Mouse (Mus musculus) liver, adult (tissue): ENCODE measurements around the gene Gm20538.

Experiments
- GATA4 ChIP-seq: IDR thresholded peaks from 2 replicates; pipeline ENCODE4 v1.6.1; 2014; ENCODE audit warnings: mild to moderate bottlenecking, low read length; ENCODE audit not compliant: insufficient replicate concordance

Gm20538 gene

DNA sequence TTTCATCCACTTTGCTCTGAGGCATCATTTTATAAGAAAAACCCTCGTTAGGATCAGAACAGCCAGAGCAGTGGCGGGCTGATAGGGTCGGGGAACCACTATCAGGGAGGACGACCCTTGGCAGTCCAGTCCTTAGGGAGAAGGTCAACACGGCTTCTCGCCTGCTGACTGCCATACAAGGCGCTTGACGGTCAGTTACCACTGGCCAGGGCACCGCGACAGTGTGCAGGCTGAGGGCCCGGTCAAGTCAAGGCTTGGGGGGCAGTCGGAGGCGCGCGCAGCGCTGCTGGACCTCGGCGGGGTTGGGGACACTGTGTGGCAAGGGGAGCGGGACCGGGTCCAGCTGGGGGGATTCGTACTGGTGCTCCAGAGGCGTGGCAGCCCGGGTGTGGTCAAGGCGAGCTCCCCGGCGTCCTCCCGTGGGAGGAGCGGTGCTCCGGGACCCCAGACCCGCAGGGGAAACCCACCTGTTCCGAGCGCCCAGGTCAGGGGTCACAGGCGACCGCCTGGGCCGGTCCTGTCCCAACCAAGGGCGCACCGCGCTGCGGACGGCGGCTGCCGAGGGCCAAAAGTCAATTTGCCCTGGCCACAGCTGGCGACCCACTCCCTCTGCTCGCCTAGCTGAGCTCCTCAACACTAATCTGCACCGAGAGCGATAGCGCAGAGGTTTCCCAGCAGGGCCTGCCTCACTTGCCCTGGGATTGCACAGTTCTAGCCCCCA, 7.2 kb downstream of the Gm20538 start, which contains the start of gene Sec31b:
TSS of gene Sec31b (minus strand) at position 544 of the 721 bp plus-strand sequence.
- TF ChIP-seq GATA4, result no peak

DNA sequence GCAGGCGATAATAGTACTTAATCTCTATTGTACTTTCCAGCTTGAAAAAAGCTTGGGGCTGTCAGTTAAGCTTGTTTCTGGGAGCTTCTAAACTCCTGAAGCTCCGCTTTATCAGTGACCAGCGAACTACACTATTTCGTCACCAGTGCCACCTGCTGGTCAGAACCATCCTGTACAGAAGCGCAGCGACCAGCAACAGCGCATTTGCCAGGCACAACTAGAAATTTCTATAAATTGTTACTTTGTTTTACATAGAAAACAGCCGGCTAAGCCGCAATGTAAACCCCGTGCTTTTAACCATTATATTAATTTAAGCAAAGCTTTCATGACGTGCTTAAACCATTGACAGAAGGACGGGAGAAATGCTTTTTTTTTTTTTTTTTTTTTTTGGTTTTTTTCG, 7.9 kb downstream of the Gm20538 start:
- peak; percentile 42; the same call in 1 of the 2 replicates for TF ChIP-seq GATA4

DNA sequence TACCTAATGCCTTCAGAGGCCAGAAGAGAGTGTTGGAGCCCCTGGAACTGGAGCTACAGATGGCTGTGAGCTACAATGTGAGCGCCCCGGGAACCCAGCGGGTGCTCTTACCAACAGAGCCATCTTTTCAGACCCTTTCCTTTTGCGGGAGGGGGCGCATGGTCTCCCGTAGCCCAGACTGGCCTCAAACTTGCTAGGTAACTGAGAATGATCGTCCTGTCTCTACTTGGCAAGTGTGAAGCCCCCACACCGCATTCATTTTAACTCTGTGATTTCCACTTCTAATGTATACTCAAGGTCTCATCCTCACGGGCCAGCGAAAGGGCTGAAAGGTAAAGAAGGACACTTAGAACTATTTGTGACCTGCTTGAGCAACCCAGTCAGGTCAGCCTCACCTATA, 8.3 kb downstream of the Gm20538 start:
- TF ChIP-seq GATA4, result no peak

DNA sequence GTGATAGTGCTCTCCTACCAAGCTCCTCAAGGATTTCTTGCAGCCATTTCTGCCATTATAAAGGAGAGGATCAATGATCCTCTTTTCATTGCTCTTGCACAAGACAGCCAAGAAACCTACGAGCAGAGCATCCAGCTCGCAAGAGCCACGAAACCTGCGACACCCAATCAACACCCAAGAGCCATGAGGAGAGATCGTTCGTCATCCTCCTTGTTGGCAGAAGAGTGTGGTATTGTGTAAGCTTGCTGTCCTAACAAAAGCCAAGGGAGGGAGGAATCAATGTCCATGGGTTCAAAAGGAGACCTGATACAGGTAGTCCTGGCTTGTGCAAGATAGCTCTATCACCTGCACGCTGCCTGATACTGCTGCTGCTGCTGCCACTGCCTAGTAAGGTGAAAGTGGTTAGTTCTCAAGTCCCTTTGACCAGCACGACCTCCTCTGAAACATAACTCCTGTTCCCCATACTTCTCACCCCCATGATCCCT, 9.9 kb downstream of the Gm20538 start:
- peak; percentile 8; the same call in 1 of the 2 replicates for TF ChIP-seq GATA4

DNA sequence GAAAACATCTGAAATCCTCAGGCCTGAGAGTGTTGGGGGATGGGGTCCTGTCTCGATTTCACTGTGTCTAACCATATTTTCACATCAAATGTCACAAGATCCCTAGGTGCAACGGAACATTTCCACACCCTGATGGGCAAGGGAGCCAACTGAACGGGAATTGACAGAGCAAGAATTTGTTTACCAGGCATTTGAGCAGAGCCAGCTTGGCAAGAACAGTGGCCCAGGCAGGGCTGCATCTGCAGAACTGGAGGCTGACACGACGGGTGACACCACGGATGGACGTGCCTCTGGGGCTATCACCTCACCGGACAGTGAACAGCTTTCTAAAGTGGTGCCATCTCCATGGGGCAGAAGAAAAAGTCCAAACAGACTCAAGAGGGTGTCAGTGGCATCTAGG, 15.2 kb downstream of the Gm20538 start:
- no peak for TF ChIP-seq GATA4

DNA sequence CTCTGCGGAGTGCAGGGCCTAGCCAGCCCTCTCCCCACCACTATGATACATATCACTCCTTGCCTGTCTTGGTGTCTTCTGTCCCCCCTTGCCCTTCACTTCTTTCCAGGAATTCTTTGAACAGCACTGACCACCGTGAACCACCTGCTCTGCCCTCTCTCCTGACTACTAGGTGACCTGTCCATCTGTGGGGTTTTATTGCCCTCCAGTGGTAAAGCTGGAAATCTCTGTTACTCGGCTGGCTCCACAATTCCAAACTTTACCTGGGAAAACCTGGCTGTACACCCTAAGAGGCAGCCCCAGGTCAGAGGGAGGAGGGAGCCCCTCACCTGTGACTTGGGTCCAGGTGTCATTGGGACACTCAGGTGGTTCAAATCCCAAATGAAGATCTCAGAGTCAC, 17.3 kb downstream of the Gm20538 start:
- no peak for TF ChIP-seq GATA4

DNA sequence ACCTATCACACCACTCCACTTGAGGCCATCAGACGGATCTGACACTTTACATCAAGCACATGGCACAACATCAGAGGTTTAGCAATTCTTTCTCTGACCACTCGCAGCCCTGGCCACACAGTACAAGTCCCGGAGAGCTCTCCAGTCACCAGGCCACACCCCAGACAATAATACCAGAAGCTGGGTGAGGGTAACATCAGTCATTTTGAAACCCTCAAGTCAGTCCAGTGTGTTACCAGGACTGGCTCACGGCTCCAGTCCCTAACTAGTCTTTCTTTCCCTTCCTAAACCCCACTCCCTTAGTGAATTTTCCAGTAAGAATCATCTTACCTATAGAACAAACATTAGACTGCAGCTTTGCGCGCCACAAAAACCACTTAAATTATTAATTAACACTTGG, 22.6 kb downstream of the Gm20538 start:
- no peak for TF ChIP-seq GATA4

DNA sequence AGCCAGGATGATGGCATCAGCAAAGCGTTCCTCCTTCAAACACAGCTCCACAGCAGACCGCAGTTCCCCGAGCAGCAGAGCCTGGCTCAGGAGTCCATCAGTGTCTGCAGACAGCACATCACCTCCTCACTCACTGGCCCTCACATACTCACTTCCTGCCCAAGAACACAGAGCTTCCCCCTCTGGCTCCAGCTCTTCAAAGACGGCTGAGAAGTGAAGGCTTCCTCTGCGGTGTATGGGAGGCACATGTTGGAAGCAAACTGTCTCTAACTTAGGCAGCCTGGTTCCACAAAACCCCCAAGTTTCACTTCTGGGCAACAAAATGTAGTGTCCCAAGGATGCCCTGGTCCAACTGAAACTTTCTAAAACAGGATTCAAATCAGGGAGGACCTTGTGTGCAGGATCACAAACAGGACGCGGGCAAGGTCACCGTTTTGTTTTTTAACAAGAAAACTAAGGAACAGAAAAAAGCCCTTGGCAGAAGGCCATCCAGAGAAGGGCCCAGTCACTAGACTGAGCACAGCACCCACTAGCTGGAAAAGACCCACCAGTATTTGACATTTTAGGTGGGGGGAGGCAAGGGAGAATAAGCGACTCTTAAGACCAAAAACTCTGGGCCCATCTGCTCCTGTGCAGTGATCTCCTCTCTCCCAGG, 27.0 kb downstream of the Gm20538 start:
- TF ChIP-seq GATA4, result no peak

DNA sequence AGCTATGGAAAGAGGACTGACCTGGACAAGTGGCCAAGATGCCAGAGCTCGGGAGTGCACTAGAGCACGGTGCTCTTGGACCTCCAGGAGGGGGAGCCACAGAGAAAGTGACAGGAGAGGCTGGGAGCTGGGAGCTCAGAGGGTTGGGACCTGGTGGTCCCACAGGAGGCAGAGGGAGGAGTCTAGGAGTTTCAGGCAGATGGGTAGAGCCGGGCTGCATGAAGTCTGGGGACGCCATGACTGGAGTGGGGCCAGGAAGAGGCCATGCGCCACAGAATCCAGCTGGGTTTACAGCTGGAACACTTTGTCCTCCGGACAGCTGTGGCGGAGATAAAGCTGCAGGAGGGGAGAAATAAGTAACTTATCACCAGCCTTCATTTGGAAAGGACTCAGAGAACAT, 33.5 kb downstream of the Gm20538 start:
- TF ChIP-seq GATA4, result peak; percentile 22; the same call in 1 of the 2 replicates

DNA sequence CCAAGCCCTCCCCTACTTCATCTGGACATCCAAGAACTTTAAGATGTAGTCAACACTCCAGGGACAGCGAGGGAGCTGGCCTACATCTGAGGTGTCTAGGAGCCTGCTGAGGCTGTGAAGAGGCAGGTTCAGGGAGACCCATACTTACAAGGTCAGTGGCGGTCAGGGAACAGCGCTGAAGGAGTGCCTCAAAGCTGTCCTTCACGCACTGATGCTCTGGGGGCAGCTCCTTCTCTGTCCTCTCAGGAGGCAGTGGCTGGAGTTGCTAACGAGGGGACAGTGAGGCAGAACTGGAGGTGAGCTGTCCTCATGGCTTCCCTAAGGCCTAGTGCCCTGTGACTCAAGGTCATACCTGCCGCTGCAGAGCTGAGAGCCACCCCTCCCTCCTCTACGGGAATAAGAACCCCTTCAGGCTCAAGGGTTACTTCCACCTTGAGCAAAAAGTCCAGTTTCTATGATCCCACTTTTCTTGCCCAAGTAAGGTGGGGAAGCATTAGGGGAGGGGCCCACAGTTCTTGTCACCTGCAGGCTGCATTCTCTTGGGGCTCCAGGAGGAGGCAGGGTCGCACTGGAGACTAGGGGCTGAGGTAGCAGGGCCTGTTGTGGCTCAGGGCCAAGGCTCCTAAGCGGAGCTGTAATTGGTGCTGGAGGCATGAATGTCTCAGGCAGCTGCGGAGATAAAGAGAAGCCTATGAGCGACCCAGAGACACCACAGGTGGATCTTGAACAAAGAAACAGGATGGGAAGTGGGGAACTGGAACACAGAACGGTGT, 34.4 kb downstream of the Gm20538 start:
- no peak for TF ChIP-seq GATA4

DNA sequence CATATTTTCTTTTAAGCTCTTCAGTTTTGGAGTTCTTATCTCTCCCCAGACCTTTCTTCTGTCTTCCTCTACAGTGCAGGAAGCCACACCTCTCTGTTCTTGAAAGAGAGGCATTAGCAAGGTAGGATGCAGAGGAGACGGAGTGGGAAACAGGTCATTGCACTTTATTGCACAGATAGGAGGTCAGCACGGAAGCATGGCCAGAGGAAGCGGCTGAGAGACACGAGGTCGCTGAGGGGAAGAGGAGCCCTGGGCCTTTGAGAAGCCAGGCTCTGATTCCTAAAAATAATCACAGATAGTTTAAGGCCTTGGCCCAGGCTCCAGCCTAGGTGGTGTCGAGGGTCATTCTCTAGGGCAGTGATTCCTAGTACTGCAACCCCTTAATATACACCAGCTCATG, 36.9 kb downstream of the Gm20538 start:
- no peak for TF ChIP-seq GATA4

DNA sequence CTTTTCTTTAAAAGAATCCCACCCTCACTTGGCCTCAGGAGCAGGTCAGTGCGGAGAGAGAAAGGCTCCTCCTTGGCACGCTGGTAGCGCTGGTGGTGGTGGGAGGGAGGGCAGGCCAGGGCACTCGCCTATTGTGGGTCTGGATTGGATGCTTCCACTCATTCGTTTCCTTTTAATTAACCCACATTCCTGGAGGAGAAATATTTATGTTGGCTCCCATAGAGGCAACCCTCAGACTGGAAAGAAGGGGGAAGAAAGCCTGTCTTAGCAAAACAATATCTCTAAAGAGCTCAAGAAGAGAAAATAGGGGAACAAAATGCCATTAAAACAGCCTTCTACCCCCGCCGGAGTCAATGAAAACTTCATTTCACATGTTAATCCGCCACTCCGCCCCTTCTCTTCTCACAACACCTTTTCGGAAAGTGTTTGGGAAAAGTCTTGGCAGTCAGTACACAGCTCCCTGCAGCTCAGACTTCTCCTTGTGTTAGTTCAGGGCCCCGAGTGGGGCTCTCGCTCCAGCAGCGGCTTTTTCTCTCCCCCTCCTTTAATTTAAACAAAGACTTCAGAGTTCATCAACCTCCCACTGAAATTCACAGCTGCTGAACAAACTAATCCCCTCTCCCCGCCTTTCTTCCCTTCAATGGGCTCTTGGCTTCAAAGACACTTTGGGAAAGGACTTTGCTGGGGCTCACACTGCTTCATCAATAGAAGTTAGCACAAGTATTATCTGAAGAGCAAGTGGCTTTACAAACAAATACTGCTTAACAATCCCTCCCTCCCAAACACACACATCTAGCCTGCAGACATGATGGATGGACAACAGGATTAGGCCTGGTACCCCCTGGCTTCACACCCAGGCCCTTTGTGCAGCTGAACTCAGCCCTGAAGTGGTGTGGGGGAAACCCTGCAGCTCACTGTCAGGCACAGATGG, 37.8 kb downstream of the Gm20538 start:
- no peak for TF ChIP-seq GATA4

DNA sequence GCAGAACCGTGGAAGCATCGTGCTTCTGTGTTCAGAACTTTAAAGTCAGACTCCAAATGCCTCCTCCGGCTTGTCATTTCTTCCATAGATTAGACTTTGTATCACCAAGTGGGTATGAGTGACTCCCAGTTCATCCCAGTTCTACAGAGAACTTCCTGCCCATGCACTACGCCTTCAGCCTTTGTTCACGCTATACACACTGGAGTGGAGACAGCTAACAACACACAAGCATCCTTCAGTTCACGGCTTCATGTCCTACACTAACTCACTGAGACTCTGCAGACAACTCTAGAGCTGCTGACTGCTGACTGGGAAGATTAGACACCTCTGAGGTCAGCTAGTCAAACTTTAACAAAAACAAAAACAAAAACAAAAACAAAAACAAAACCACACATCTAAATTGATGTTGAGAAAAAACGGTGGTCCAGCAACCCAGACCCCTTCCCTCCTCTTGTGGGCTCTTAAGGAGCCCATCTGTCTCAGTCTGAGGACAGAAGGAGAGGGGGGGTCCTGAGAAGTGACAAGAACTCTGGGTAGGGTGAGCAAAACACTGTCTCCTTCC, 38.6 kb downstream of the Gm20538 start:
- no peak for TF ChIP-seq GATA4

DNA sequence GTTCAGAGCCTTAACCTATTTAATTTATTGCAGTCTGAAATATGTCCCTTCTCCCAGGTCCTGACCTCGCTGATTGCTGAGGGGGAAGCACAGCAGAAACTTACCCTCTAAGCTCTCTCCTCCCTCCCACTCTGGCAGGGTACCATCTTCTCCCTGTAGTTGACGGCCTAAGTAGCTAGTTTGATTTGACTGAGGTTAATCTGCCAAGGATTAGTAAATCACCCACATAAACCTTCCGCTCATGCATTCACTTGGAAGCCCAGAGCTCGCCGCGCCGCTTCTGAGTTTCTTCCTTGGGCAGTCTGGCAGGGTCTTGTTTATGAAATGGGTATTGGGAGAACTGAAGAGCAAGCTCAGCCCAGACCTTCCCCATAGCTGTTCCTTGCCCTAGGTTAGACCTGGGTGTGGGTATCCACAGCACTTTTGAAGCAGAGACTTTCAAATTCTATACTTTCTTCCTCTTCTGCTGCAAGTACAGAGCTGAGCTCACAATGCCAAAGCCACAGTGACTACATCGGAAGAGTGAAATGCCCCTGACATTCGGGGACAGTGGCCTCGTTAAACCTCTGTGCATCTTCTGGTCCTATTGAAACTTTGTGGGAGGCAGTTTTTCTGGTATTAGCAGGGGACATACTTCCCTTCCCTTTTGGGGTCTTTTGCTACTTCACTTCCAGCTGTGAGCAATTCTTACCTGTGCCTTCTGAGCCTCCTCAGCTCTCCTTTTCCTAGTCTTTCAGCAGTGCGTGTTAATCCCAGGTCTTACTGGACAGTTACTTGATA, 39.4 kb downstream of the Gm20538 start:
- no peak for TF ChIP-seq GATA4

DNA sequence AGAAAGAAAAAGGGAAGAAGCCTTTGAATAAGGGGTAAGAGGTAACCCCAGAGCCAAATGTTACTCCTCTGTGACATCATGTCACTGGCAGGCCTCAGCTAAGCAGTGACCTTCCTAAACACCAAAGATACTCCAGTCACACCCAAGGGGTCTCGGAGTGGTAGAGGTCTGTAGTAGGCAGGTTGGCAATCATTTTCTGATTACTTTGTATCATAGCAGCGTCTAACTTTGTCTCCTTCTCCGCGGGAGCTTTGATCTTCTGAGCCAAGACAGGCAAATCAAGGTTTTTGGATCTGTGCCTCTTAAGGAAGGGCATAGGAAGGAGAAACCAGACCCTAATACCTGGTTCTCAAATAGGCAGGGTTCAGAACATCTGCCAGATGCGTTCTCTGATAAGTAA, 40.0 kb downstream of the Gm20538 start:
- no peak for TF ChIP-seq GATA4
